Mouse (Mus musculus): Measurements from ENCODE around the gene Slc39a12. TPM values are rescaled to one million over a fixed set of nuclear protein-coding genes. Genes with fewer than 3 reads are reported as not detected.

The Slc39a12 gene
- 4.6 TPM for polyA plus RNA-seq (2014; fragmentation: Illumina TruSeq; extraction: RNeasy Lipid Tissue Mini Kit (QIAGEN cat#74804); ENCODE audit: low read depth, low replicate concordance)

DNA sequence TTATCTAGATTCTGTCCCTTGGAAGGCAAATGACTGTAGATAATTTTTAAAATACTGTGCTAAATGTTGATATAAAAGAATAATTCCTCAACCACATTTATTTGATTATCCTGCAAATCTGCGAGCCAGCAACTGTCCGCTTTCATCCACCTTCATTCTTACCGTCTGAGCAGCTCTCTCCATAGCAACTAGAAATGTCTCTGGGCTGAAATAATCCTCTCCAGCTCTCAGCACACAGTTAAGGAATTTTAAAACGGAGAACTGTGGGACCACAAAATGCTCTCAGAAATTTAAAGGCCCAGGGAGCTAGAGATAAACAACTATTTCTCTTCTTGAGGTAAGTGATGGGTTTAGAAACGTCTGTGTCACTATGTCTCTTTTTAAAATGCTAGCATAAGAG lies at the start of gene Slc39a12:
TSS of gene Slc39a12 (plus strand) at position 155 of the 400 bp plus-strand sequence.

Other genes with a start within 250 kb of the Slc39a12 start
- gene Tmem236, start 213.8 kb upstream of the Slc39a12 start, polyA plus RNA-seq (2014; fragmentation: Illumina TruSeq; extraction: RNeasy Lipid Tissue Mini Kit (QIAGEN cat#74804); ENCODE audit: low read depth, low replicate concordance): 1.5 TPM
- gene Mrc1, start 158.9 kb upstream of the Slc39a12 start, polyA plus RNA-seq (2014; fragmentation: Illumina TruSeq; extraction: RNeasy Lipid Tissue Mini Kit (QIAGEN cat#74804); ENCODE audit: low read depth, low replicate concordance): 37.9 TPM
- gene Cacnb2, start 214.8 kb downstream of the Slc39a12 start, polyA plus RNA-seq (2014; fragmentation: Illumina TruSeq; extraction: RNeasy Lipid Tissue Mini Kit (QIAGEN cat#74804); ENCODE audit: low read depth, low replicate concordance): 1.1 TPM